Mouse (Mus musculus): ENCODE data around the gene Abhd17c. TPM values are rescaled to one million over a fixed set of nuclear protein-coding genes. Genes with fewer than 3 reads are reported as not detected.

The Abhd17c gene
- total and polyA plus RNA-seq, 3 experiments, result 33.5 to 55.7 TPM; not detected in 1

DNA sequence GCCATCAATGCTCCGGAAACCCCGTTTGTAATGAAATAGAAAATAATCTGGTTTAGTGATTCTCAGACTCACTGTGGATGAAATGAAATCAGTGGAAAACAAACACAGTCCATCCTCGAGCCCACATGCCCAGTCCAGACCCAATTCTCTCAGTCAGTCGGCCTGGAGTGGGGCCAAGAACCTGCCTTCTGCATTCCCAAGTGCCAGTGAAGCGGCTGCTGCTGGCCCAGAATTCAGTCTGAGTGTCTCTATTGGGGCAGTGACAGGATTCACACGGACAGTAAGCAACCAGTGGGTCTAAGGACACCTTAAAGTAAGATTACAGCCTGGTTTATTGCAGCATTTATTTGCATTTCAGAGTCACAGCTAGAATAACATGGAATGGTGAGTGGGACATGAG, 55.2 kb downstream of the Abhd17c start:
- H3K27ac ChIP-seq (ENCODE audit: control insufficient read depth, low read depth, low read length), result no peak overlapping the region
- H3K36me3 ChIP-seq (ENCODE audit: control insufficient read depth in 1 of 2, insufficient read depth in 2 of 2, low read length in 2 of 2), result no peaks in the 10 kb centered on the region
- H3K4me3 ChIP-seq (ENCODE audit: control insufficient read depth in 1 of 2, insufficient read depth in 1 of 2, low read depth in 2 of 2, low read length in 2 of 2), result no peak overlapping the region
- H3K79me2 ChIP-seq (ENCODE audit: control insufficient read depth, insufficient read depth, low read length, poor library complexity), result no peaks in the 10 kb centered on the region
- H3K9me3 ChIP-seq (replicated peaks; ENCODE audit: insufficient read depth, low read length), result no peaks in the 10 kb centered on the region
- TF ChIP-seq TBP (IDR thresholded peaks at IDR 0.05; ENCODE audit: low read depth, low read length) (no peak), NELFE (IDR thresholded peaks at IDR 0.05; ENCODE audit: low read depth, low read length) (no peak), RCOR1 (IDR thresholded peaks at IDR 0.05; ENCODE audit: low read depth, low read length) (no peak), USF2 (IDR thresholded peaks at IDR 0.05; ENCODE audit: borderline replicate concordance in 1 of 2, insufficient read depth in 1 of 2, low read depth in 1 of 2, low read length in 2 of 2) (no peak), ZMIZ1 (IDR thresholded peaks at IDR 0.05; ENCODE audit: low read depth, low read length) (no peak), MAFK (IDR thresholded peaks at IDR 0.05; ENCODE audit: borderline replicate concordance, low read depth, low read length) (no peak), CHD2 (IDR thresholded peaks at IDR 0.05; ENCODE audit: low read length) (no peak), KAT2A (conservative IDR thresholded peaks at IDR 0.05; ENCODE audit: low read depth, low read length) (no peak), GABPA (IDR thresholded peaks at IDR 0.05; ENCODE audit: low read depth, low read length) (no peak), E2F4 (IDR thresholded peaks at IDR 0.05; ENCODE audit: borderline replicate concordance, low read depth, low read length) (no peak), MAX (IDR thresholded peaks at IDR 0.05; ENCODE audit: low read length) (no peak), MXI1 (IDR thresholded peaks at IDR 0.05; ENCODE audit: low read depth, low read length) (no peak), BHLHE40 (IDR thresholded peaks at IDR 0.05; ENCODE audit: borderline replicate concordance, low read depth, low read length) (no peak), MYC (IDR thresholded peaks at IDR 0.05; ENCODE audit: low read depth, low read length) (no peak)
- DNase-seq (ENCODE audit: low read depth, low spot score), result no peak
- no peak overlapping the region for H3K9ac ChIP-seq (ENCODE audit: control insufficient read depth, low read depth, low read length, poor library complexity, severe bottlenecking)
- H3K27me3 ChIP-seq (ENCODE audit: control insufficient read depth in 1 of 2, insufficient read depth in 2 of 2, low read length in 2 of 2), result no peaks in the 10 kb centered on the region; a peak in 1 of 4 replicates
- peaks cover 0 to 3% of the 10 kb centered on the region in 2 experiments; a peak in 1 of 4 replicates for H3K4me1 ChIP-seq (ENCODE audit: control insufficient read depth in 1 of 2, insufficient read depth in 2 of 2, low read length in 2 of 2)

DNA sequence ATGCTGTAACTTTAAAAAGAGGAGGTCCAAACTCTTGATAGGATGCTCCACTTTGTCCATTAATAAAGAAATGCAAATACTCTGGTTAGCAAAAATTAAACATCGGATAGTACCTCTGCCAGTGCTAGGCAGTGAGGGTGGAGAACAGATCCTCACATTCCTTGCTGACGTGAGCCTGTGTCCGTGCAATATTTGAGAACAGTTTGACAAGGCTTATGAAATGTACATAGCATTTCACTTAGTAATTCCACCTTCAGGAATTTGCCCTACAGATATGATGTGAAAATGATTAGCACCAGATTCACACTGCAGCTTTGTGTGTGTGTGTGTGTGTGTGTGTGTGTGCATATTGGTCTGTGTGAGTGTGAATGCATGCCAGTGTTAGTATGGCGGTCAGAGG, 60.9 kb downstream of the Abhd17c start:
- Histone ChIP-seq H3K36me3 (ENCODE audit: control insufficient read depth in 1 of 2, insufficient read depth in 2 of 2, low read length in 2 of 2) (no peaks in the 10 kb centered on the region), H3K4me3 (ENCODE audit: control insufficient read depth in 1 of 2, insufficient read depth in 1 of 2, low read depth in 2 of 2, low read length in 2 of 2) (no peak overlapping the region), H3K9me3 (replicated peaks; ENCODE audit: insufficient read depth, low read length) (no peaks in the 10 kb centered on the region), H3K27me3 (ENCODE audit: control insufficient read depth in 1 of 2, insufficient read depth in 2 of 2, low read length in 2 of 2) (no peaks in the 10 kb centered on the region; a peak in 1 of 4 replicates), H3K4me1 (ENCODE audit: control insufficient read depth in 1 of 2, insufficient read depth in 2 of 2, low read length in 2 of 2) (peaks cover 0 to 3% of the 10 kb centered on the region in 2 experiments; a peak in 1 of 4 replicates), H3K27ac (ENCODE audit: control insufficient read depth, low read depth, low read length) (no peak overlapping the region), H3K9ac (ENCODE audit: control insufficient read depth, low read depth, low read length, poor library complexity, severe bottlenecking) (no peak overlapping the region), H3K79me2 (ENCODE audit: control insufficient read depth, insufficient read depth, low read length, poor library complexity) (no peaks in the 10 kb centered on the region)
- no peak for TF ChIP-seq POLR2AphosphoS2 (IDR thresholded peaks at IDR 0.05; ENCODE audit: low read length)
- TF ChIP-seq RCOR1 (IDR thresholded peaks at IDR 0.05; ENCODE audit: low read depth, low read length), result no peak
- TF ChIP-seq HCFC1 (IDR thresholded peaks at IDR 0.05; ENCODE audit: low read depth, low read length), result no peak
- no peak for TF ChIP-seq MAX (IDR thresholded peaks at IDR 0.05; ENCODE audit: low read length)
- no peak for TF ChIP-seq RAD21 (IDR thresholded peaks at IDR 0.05; ENCODE audit: low read depth, low read length)
- no peak for TF ChIP-seq ETS1 (IDR thresholded peaks at IDR 0.05; ENCODE audit: low read depth, low read length)
- DNase-seq (ENCODE audit: low read depth, low spot score), result no peak

Data from MEL (cell line).